Mouse (Mus musculus): ENCODE measurements at regions not wholly inside any gene's neighbourhood (a gene's known extent, or its start where the extent isn't known, plus 50 kb on each side); places are given as distances from the start of the nearest gene placed in this dataset.

DNA sequence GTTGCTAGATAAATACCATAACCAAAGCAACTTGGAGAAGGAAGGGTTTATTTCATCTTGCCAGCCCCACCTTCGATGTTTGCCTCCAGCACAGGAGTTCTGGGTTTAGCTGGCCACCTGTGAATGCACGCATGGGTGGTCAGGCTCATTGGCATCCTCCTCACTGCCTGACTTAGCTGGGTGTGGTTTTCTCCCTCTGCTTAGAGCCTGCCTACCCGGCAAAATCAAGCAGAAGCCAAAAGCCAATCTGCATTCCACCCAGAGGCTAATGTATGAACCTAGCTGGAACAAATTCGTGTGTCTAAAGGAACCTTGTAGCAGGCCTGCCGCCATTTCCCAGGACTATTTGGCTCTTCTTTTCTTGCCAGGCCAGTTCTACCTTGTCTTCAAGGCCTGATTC is 58.7 kb upstream of the Sox13 start:
- DNase-seq (ENCODE audit: extremely low spot score in 1 of 2, low spot score in 1 of 2), result no peak

- no peak for DNase-seq (ENCODE audit: extremely low spot score in 1 of 2, low spot score in 1 of 2)
These were observed 50.4 kb upstream of the Sox13 start for GRCm38 (mm10) chr1:133474546-133474945.
